Mouse (Mus musculus) thymus, postnatal 25 days (tissue): ENCODE measurements around the gene Hcn1.

ENCODE experiments used
- DNase-seq: peaks from one replicate; pipeline ENCODE4 v3.0.0; 2022

Hcn1 gene

DNA sequence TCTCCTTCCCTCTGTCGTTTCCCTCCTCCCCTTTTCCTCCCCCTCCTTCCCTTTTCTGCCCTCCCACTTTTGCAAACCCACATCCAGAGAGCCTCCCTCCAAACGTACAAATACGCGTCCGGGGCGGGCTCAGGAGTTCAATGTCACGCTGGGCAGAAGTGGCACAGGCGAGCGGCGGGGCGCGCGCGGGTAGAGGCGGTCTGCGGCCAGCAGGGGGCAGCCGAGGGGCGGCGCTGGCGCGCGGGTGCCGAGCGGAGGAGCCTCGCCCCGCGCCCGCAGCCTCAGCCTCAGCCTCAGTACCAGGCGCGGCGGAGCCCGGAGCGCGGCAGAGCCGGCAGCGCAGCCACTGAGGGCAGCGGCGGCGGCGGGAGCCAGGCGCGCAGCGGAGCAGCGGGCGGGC, at the start of gene Hcn1:
Gene Hcn1, plus strand, starts transcription at position 140 of the 400 bp plus-strand sequence.
- DNase-seq = peak; percentile 74

DNA sequence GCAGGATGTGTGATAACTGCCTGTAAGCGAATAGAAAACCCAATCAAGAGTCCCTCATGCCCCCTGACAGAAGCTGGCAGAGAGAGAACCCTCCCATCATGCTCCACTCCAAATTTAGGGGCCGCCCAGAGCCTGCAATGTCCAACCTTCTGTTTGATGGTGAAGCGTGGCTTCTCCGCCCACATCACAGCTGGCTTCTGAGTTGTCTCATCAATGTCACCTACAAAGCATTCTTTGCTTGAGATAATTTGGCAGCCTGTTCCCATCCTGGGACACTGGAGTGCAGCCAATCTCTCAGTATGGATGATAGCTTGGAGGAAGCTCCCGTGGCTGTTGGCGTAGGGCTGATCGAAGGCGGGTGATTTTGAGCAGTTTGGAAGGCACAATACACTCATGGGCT, 34.9 kb upstream of the Hcn1 start:
- no peak for DNase-seq

DNA sequence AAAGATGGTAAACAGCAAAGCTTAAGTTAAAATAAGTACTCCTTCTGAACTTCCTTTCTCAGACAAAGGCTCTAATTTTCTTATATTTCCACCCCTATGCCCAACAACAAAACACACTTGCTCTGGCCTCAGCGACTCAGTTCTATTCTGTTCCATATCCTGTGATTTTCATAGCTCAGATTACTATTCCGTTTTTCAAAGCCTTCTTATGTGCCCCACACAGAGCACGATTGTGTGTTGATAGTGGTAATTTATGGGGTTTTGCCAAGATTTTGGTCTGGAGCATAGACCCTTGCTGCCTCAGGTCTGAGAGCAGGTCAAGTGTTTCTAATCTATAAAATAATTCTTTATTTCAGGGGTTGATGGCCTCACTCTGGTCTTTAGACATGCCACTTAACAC, 30.4 kb upstream of the Hcn1 start:
- no peak for DNase-seq

DNA sequence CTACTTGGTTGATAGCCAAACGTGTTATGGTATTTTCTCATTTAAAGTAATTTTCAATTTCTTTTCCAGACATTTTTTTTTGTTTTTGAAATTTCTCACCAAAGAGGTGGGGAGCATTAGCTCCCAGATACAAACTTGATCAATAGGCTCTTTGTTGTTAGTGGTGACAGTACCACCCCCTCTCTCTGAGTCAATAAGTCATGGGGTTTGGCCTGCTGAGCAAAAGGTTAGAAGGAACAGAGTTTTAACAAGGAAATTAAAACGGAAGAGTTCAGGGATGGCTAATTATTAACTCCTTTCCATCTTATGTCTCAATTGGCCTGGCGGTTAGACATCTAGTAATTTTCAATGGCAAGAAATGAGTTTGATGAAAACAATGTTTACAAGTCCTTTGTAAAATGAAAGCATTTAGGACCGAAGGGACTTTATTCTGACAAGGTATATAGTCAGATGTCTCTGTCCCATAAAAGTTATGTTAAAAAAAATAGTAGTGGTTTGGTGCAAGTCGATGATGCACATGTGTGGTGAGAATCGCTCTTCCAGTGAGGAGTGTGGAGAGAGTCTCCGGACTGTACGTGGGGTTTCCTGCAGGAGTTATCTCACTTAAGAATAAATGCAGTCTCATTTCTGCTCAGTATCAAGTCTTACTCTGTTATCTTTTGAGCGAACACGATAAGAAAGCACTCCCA, 7.5 kb upstream of the Hcn1 start:
- no peak for DNase-seq

DNA sequence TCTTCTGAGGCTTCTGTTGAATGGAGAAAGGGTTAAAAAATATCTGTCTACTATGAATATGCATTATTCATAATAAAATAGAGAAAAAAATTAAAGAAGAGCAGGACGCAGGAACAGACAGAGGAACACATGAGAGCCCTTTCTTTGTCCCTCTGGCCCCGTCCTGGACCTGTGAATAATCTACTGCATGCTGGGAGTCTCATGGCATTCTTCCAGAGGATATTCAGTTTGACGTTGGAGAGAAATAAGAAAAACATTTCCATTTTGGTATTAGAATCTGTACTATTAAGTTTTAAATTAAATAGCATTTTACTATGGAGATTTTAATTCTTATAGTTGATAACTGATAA, 7.0 kb upstream of the Hcn1 start:
- no peak for DNase-seq

DNA sequence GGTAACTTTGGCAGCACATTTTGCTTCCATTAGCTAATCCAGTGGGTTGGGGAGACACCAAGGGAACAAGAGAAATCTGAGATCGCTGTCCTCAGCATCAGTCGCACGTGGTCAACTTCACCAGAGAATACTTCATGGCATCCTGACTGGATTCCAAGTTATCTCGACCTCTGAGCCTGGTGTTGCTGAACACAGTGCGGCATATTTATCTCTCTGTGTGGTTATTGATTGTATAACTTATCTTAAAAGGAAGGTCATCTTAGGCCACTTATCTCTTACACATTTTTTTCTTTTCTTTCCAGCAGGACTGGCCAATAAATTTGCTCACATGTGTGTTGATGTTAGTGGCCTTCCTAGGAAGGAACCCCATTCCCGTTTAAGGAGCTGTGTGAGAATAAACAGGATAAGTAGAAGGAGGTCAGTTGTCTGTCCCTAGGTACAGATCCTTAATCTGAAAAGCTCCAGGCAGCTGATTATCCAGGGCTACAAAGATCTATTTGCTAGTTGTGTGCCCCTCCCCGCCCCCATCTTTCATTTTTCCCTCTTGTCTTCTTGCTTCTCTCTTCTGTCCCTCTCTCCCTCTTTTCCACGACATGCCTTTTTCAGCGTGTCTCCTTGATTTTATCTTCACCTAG, 672 bp upstream of the Hcn1 start:
- no peak for DNase-seq

DNA sequence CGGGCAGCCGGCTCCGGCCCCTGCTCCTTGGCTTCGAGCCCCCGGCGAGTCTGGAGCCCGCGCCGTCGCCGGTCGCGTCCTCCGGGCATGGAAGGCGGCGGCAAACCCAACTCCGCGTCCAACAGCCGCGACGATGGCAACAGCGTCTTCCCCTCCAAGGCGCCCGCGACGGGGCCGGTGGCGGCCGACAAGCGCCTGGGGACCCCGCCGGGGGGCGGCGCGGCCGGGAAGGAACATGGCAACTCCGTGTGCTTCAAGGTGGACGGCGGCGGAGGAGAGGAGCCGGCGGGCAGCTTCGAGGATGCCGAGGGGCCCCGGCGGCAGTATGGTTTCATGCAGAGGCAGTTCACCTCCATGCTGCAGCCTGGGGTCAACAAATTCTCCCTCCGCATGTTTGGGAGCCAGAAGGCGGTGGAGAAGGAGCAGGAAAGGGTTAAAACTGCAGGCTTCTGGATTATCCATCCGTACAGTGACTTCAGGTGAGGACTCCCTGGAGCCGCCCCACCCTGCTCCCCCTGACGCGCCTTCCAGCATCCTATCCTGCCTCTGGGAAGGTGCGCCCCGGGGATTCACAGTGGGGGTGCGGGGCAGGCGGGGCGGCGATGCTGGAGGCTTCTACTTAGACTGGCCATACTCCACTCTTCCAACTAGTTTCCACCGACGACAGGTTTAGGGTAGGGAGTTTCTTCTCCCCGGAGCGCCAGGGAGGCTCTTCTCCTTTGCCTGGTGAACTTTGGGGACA, 668 bp downstream of the Hcn1 start:
- peak; percentile 4 for DNase-seq

DNA sequence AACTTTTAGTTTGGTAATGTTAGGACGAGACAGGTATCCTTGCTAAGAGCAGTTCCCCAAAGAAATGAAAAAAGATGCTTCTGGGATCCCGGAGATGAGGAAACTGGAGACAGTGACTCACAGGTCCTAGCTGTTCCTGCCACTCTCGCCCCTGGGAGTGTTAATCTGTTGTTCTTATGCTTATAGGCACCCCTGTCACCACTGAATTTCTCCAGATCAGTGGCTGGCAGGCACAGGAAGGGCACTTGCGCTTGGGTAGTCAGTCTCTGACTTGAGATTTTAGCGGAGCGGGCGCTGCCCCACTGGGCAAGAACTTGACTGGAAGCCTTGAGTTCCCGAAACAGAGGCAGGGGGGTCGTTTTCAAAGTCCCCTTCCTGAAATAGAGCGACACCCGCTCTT, 1.3 kb downstream of the Hcn1 start:
- no peak for DNase-seq

DNA sequence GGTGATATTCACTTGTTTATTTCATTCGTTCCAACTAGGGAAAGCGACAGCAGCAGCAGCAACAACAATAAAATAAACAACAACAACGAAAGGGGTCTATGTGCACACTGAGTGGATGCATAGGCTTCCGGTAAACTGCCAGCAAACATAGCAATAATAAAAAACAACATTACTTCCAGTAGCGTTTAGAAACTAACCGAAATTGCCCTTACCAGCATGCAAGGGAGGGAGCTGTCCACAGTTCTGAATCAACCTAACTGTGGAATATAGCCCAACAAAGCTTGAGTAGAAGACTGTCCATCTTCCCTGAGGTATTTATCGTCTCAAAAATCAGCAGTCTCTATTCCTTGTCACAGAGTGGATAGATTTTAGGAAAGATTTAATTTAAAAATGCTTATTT, 2.0 kb downstream of the Hcn1 start:
- no peak for DNase-seq

DNA sequence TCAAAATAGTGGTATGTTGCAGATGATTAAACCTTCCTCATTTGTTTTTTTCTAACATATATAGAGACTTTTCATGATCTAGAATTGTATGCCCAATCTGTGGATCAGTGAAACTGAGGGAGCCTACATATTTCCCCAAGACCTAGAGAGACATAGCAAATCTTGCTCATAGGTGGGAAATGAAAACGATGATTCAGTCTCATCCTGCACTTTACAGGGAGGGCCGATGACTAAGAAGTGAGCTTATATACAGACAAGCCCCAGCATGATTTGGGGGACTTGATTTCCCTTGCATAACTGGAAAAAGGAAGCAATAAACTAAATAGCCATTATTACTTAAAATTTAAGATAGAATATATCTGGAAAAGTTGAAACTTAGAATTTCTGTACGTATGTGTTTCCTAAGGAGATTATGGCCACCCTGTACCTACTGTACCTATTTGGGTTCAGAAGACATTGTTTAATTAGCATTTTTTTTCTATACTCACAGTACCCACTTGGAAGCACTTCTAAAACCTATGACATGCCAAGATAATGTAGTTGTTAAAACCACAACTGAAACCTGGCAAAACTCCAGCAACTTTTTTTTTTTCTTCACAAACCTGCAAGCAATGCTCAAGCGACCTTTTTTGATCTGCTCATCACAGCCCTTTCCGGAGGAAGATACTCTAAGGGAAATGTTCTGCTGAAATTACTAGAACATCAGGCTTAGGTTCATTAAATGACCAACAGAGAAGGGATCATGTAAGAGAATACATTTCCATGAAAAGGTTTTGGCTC, 3.0 kb downstream of the Hcn1 start:
- DNase-seq = no peak

DNA sequence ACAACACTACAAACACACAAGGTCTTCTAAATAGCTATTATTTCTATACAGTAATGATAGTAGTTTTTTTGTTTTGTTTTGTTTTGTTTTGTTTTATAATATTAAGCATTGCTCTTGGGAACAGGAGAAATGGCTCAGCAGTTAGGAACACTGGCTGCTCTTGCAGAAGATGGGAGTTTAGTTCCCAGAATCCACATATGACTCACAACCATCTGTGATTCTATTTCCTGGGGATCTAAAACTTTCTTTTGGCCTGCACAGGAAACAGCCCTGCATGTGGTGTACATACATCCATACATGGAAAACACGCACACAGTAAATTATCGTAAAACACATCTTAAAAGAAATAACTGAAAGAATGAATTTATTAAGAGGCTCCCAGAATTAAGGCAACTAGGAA, 9.8 kb downstream of the Hcn1 start:
- no peak for DNase-seq

DNA sequence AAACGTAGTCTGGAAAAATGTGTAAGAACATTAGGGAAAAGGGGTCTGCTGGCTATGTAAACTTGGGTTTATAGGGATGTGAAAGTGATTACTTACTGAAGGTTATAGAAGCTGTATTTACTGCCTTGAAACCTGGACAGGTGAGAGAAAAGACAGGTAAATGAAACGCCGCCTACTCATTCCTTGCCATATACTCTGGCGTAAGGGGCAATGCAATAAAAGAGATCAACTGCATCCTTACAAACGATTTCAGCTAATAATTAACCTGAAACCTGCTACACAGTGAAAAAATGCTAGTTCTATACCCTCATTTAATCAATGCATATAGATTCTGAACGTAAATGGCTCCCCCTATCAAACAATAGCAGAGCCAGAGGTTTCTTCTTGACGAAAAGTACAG, 17.4 kb downstream of the Hcn1 start:
- no peak for DNase-seq

DNA sequence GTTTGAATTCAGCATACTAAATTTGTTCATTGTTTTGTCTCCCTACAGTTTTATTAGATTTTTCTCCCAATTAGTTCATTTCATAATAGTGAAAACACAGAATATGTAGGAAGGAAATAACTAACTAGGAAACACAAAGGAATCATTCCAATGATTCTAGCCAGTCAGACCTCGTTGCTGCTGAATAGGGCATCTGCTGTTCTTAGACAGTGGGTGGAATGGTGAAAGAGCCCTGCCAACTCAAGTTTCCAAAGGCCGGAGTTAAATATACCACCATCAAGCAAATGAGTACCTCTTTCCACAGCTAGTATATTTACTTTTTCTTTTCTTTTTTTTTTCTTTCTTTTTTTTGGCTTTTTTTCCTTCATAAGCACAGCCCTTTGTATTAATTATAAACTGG, 55.4 kb downstream of the Hcn1 start:
- no peak for DNase-seq

DNA sequence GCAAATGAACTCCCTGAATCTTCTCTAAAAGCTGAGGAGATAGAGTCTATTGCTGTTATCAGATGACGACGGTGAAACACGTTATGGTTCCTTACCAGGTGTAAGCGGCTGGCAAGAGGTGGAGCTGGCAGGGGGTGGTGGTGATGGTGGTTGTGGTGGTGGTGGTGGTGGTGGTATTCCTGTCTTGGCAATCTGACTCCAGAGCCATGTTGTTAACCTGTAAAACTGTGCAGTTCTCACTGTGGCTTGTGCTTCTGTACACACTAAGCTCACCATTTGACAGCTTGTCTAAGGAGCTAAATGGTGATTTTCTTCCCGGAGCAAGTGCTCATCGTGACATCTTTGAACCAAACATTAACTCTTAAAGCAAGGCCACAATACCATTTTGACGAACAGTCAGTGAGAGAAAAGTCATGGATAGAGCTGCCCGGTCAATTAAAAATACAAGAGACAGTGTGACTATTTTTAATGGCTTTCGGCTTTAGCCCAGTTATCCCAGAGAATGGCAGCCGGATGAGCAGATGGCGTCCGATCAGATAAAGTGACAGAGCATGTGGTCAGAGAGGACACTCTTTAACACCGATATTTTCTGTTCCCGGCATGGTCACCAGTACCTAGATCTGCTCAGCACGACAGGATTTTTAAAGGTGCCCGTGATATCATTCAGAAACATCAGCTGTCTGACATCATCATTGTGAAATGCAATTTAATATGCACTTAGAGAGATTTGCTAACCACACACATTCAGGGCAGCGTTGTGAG, 56.5 kb downstream of the Hcn1 start:
- no peak for DNase-seq

DNA sequence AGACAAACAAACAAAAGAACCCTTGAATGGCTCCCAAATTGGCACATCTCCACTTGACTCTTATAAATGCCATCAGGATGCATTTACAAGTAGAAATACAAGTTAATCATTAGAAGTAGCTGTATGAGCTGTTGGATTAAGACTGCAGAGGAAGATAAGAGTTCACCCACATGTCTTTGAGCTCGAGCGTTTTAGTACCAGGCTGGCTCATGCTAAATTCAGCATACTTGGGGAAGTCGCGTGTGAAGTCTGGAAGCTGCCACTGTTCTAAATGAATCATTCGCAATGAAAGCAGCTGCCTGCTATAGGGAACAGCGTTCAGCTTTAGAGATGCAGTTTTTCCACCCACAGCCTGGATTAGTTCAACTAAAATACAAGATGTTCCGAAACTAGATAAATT, 57.4 kb downstream of the Hcn1 start:
- DNase-seq = no peak

DNA sequence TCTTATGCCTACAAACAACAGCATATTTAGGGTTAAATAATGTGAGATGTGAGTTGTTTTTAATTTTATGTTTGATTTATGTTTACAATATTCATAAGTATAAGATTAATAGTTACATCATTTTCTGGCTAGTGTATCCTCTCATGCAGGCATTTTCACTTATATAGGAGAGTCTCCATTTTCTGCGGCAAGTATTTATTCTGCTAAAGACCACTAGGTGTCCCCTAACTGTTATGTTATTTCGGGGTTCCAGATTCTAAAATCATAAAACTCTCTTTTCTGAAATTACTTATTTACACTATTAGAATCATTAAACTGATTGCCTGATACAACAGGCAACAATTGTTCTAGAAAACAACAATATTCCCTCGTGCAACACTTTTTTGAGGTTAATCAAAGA, 60.5 kb downstream of the Hcn1 start:
- DNase-seq = no peak

DNA sequence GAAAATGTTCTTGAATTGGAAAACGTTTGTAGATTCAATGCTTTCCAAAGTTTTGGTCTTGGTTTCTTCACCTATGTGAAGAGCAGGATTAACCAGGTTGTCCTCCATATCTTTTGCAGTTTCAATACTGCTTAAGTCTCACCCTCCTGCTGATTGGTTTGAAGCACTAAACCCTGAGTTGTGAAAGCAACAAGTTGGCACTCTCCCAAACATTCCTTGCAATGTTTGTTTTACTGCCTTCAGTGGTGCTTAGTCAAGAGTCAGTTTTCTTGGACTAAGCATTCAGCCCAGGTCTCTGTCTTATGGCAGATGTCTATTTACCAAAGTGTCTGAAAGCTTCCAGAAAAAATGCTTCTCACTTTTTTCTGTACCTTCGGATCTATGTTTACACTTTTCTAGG, 67.2 kb downstream of the Hcn1 start:
- no peak for DNase-seq

DNA sequence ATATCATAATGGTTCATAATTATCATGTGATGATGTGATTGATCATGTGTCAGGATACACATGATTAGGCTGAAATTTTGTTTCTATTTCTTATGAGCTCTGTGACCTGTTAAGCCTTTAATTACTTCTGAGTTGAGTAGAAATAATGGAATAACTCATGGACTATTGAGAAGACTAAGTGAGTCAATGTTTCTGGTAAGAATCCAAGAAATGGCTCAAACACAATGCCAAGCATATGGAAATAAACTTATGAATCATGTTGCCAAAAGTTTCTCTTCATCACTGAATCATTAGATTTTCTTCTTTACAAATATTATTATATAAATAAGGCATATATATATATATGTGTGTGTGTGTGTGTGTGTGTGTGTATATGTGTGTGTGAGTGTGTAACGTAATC, 69.7 kb downstream of the Hcn1 start:
- no peak for DNase-seq

DNA sequence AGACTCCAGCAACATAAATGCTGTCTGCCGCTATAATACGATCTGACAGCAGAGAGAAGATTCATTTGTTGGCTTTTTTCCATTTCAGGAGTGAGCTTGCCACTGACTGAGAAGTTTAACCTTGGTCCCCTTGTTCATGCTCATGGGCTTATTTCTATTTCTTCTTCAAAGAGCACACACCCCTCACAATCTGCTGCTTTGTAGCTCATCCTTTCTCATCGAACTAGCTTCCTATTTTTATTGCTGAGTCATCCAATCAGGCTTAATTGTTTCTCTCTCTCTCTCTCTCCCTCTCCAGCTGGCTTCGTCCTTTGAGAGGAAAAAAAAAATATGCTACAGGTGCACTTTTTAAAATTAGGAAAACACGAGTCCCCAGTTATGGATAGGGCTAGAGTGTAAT, 74.3 kb downstream of the Hcn1 start:
- DNase-seq = no peak

DNA sequence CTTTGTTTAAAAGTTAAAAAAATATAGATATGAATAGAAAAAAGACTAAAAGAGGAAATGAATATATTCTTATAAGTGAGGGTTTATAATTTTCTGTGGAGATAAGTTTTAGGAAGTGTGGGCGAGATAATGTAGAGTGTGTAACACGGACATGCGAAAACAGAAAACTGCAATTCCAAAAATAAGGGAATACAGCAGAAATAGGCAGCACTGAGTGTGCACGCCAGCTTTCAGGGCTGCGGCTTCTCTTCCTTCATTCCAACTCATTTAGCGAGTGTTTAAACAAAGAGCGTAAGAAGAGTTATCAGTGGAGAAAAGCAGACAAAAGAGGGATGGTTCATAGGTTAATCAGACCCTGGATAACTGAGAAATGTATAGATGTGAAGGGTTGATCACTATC, 85.5 kb downstream of the Hcn1 start:
- no peak for DNase-seq

DNA sequence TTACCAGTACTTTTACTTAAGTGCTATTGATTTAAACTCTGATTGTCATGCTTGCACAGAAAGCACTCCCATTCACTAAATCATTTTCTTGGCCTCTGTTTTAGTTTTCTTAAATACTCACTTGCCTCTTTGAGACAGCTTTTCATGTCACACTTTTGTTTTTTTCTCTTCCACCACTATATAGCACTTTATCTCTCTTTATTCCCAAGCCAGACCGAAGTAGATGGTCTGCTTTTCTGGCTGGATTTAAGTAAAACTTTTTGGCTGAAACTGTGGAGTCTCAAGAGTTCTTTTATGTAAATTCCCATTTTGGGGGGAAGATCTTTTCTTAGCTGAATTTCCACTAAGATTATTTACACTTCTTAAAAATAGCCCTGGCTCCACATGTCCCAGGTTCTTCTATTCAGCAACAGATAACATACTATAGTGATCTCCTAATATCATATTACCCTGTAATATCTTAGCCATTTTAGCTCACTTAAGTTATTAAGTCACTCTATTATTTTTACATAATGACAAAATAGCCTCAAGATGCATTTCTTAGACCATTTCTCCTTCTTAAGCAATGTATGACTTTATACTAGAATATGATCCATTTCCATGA, 92.7 kb downstream of the Hcn1 start:
- DNase-seq = no peak

DNA sequence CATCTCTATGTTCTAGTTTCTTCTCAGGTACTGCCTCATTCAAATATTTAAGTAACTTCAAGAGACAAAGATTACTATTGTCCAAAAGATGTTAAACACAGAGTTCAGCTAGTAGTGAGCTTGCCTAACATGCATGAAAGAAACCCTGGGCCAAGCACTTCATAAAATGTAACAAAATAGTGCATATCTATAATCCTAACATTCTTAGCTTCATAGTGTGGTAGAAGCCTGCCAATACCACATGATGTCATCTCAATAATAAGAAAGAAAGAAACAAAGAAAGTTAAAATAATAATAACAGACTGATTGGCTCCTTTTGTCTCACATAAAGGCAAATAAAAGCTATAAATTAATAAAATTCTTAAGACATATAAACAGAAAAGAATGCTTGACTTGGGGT, 103.5 kb downstream of the Hcn1 start:
- DNase-seq = no peak

DNA sequence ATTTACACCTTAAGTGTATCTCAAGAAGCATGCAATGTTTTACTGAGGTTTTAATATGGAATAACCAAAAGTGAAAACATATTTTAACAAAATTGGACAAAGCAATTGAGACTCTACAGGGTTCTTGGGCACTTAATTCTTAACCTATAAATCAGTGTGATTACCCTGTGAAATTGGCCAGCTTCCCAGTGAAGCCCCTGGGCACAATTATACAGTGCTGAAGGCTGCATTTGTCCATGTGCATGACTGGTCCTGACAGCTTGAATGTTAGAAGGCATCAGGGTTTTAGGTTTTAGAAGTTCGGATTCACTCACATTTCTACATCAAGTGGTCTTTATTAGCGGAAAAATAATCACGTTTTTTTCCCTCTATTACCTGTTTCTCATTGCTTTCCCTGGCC, 103.9 kb downstream of the Hcn1 start:
- no peak for DNase-seq
